10 mouse cellular contexts compared by ENCODE assay signal in genomic region chr9:111562217-111562988, GRCm38 (mm10).
DNase-seq lines count a peak whose midpoint lies in the region; ATAC-seq and TF ChIP-seq lines count a peak whose summit lies in the region.
"Had no signal": no experiment of that assay in that cellular context is flagged by ENCODE, and none has a peak within 500 bp of the region (broad histone marks: within the 10 kb centered on the region; RNA-seq: fewer than 3 reads in every experiment).

No protein-coding gene starts in this region.

- TF ChIP-seq POLR2A in bone marrow macrophage, adult 2 months (IDR thresholded peaks at IDR 0.05; ENCODE audit: borderline replicate concordance, low read depth, low read length) = no peak
- no peak for TF ChIP-seq POLR2A in cerebellum, adult 2 months (IDR thresholded peaks at IDR 0.05; ENCODE audit: borderline replicate concordance, insufficient read depth, low read length)

- no peaks in the 10 kb centered on the region for H3K27me3 ChIP-seq in heart, embryonic 15.5 days
- H3K27me3 ChIP-seq in heart, embryonic 16.5 days (ENCODE audit: control insufficient read depth, insufficient read depth, low read length) = no peaks in the 10 kb centered on the region
- no peaks in the 10 kb centered on the region for H3K27me3 ChIP-seq in liver, embryonic 16.5 days (ENCODE audit: control insufficient read depth, insufficient read depth, low read depth, low read length)
- H3K27me3 ChIP-seq in cerebellum, adult 2 months (ENCODE audit: control insufficient read depth, insufficient read depth, low read length) = no peaks in the 10 kb centered on the region

- H3K27ac ChIP-seq in heart, embryonic 15.5 days = no peak overlapping the region; the same call in 1 of the 2 replicates
- peak overlapping the region; percentile 93 for H3K27ac ChIP-seq in bone marrow macrophage, adult 2 months (ENCODE audit: insufficient read depth, low read depth, low read length)
- H3K27ac ChIP-seq in heart, embryonic 16.5 days (ENCODE audit: low read length) = peak overlapping the region; percentile 12; the same call in 1 of the 2 replicates
- H3K27ac ChIP-seq in liver, embryonic 16.5 days (ENCODE audit: low read length) = no peak overlapping the region
- no peak overlapping the region for H3K27ac ChIP-seq in cerebellum, adult 2 months (ENCODE audit: insufficient read depth, low read length)

- intact Hi-C loops in heart, postnatal 25 days (cut with DNase I) = no loop called here

- no peak overlapping the region for H3K9ac ChIP-seq in heart, embryonic 15.5 days
- no peak overlapping the region for H3K9ac ChIP-seq in heart, embryonic 16.5 days (ENCODE audit: low read length)
- no peak overlapping the region for H3K9ac ChIP-seq in liver, embryonic 16.5 days (ENCODE audit: low read depth, low read length)

- peaks cover 7% of the 10 kb centered on the region for H3K4me1 ChIP-seq in heart, embryonic 15.5 days (replicated peaks)
- H3K4me1 ChIP-seq in bone marrow macrophage, adult 2 months (ENCODE audit: control insufficient read depth, insufficient read depth, low read length) = peaks cover 19% of the 10 kb centered on the region
- peaks cover 3% of the 10 kb centered on the region; the same call in 1 of the 2 replicates for H3K4me1 ChIP-seq in heart, embryonic 16.5 days (ENCODE audit: control insufficient read depth, insufficient read depth, low read length)
- H3K4me1 ChIP-seq in liver, embryonic 16.5 days (ENCODE audit: control insufficient read depth, low read depth, low read length) = no peaks in the 10 kb centered on the region
- H3K4me1 ChIP-seq in cerebellum, adult 2 months (ENCODE audit: control insufficient read depth, insufficient read depth, low read length) = no peaks in the 10 kb centered on the region; the same call in 1 of the 2 replicates

- TF ChIP-seq CTCF in bone marrow macrophage, adult 2 months (IDR thresholded peaks at IDR 0.05; ENCODE audit: low read depth, low read length) = no peak
- no peak for TF ChIP-seq CTCF in cerebellum, adult 2 months (IDR thresholded peaks at IDR 0.05; ENCODE audit: borderline replicate concordance, insufficient read depth, low read depth, low read length)

- WGBS in heart, embryonic 15.5 days = 49% methylated on average over 19 of the region's 19 CpGs
- WGBS in heart, embryonic 16.5 days = 45% methylated on average over 19 of the region's 19 CpGs
- 25% methylated on average over 19 of the region's 19 CpGs for WGBS in liver, embryonic 16.5 days (ENCODE audit: insufficient replicate concordance)
- 18% methylated on average over 19 of the region's 19 CpGs for WGBS in cerebellum, adult 2 months

- ATAC-seq in heart, embryonic 15.5 days (replicated peaks; ENCODE audit: insufficient number of reproducible peaks, insufficient read depth, low FRiP score, low read depth) = no peak; the same call in 1 of the 2 replicates
- ATAC-seq in heart, embryonic 16.5 days (replicated peaks; ENCODE audit: extremely low read depth, insufficient read depth, low FRiP score) = peak; percentile 60; the same call in 1 of the 2 replicates
- ATAC-seq in liver, embryonic 16.5 days (ENCODE audit: low read depth) = peak; percentile 48; the same call in 1 of the 2 replicates

- no peaks in the 10 kb centered on the region for H3K36me3 ChIP-seq in heart, embryonic 15.5 days
- no peaks in the 10 kb centered on the region for H3K36me3 ChIP-seq in heart, embryonic 16.5 days (ENCODE audit: control insufficient read depth, insufficient read depth)
- no peaks in the 10 kb centered on the region for H3K36me3 ChIP-seq in liver, embryonic 16.5 days (ENCODE audit: control insufficient read depth, insufficient read depth)

- no peaks in the 10 kb centered on the region for H3K9me3 ChIP-seq in heart, embryonic 15.5 days (replicated peaks)
- no peaks in the 10 kb centered on the region for H3K9me3 ChIP-seq in heart, embryonic 16.5 days (replicated peaks; ENCODE audit: control insufficient read depth, low read length)
- no peaks in the 10 kb centered on the region for H3K9me3 ChIP-seq in liver, embryonic 16.5 days (replicated peaks; ENCODE audit: control insufficient read depth, low read length)

- peak overlapping the region; percentile 12; the same call in 1 of the 2 replicates for H3K4me2 ChIP-seq in heart, embryonic 15.5 days
- peak overlapping the region; percentile 28; the same call in 1 of the 2 replicates for H3K4me2 ChIP-seq in heart, embryonic 16.5 days (ENCODE audit: low read depth, low read length)
- H3K4me2 ChIP-seq in liver, embryonic 16.5 days (ENCODE audit: low read depth, low read length) = peak overlapping the region; percentile 33

- no peak overlapping the region for H3K4me3 ChIP-seq in heart, embryonic 15.5 days
- H3K4me3 ChIP-seq in bone marrow macrophage, adult 2 months (ENCODE audit: insufficient read depth, low read length) = peak overlapping the region; percentile 55
- no peak overlapping the region for H3K4me3 ChIP-seq in heart, embryonic 16.5 days (ENCODE audit: low read length)
- 0 out of 2 replicates have a peak overlapping the region, but pooled peaks have one; percentile 17 for H3K4me3 ChIP-seq in liver, embryonic 16.5 days (ENCODE audit: low read depth, low read length)
- H3K4me3 ChIP-seq in cerebellum, adult 2 months (replicated peaks; ENCODE audit: insufficient read depth, low read depth, low read length) = no peak overlapping the region

- DNase-seq in heart, postnatal 25 days (ENCODE audit: low spot score) = no peak
- DNase-seq in retina, embryonic 14.5 days (ENCODE audit: low spot score) = no peak
- no peak for DNase-seq in cerebellum, adult 2 months
- DNase-seq in ovary, postnatal 10 days (ENCODE audit: low spot score) = no peak
- DNase-seq: midbrain, embryonic 14.5 days; right cerebral cortex, postnatal 14 days had no signal

Comparison
In these comparisons a context has a peak if more than half of its experiments do, and no peak if none do; other contexts are left out.
1. H3K27ac ChIP-seq: peak in bone marrow macrophage, adult 2 months (single experiment) and heart, embryonic 16.5 days (single experiment); none in heart, embryonic 15.5 days (single experiment), liver, embryonic 16.5 days (single experiment) and cerebellum, adult 2 months (single experiment).
2. H3K4me3 ChIP-seq: peak in bone marrow macrophage, adult 2 months (single experiment) and liver, embryonic 16.5 days (single experiment); none in heart, embryonic 15.5 days (single experiment), heart, embryonic 16.5 days (single experiment) and cerebellum, adult 2 months (single experiment).
3. Peak in every context shown above with its lines, with median percentiles within 50 percentile points of each other: H3K4me2 ChIP-seq.